Mouse (Mus musculus): Measurements from ENCODE around the gene Rab40c. TPM values are rescaled to one million over a fixed set of nuclear protein-coding genes. Genes with fewer than 3 reads are reported as not detected.

Rab40c gene
- polyA plus RNA-seq, 1 experiment = 34.8 TPM

DNA sequence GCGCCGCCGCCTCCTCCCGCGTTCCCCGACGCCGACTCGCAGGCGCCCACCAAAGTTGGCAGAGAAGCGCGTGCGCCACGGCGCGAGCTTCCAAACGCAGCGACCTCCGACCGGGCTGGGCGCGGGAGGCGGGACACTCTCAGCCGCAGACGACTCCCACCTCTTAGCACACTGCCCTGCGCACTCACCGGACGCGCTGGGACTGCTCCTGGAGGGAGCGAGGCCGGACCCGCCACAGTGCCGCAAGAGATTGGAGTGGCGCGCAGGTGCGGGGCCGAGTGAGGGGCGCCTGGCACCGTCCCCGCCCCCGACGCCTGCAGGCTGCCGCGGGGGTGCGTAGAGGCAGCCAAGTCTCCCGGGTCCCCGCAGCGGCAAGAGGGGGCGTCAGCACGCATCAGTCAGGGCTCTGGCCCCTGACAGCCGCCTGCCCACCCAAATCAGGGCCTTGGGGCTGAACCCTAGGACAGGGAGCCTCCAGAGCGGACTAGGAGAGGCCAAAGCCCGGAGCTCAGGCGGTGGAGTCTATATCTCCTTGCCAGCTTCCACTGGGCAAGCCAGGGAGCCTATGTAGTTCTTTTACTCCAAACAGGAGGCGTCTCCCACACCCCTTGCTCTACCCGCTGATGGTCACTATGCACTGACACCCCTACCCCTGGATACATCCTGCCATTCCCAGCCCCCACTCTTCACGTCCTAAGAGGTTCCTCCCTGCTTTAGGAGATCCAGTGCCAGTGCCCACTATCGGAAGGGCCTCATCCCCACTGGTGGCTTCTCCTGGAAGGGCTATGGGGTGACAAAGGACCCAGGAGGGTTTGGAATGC lies 32.5 kb upstream of the Rab40c start, which contains the start of gene A930017K11Rik:
A930017K11Rik (minus strand) TSS at position 763 of the 821 bp plus-strand sequence.
- TF ChIP-seq POLR2A (IDR thresholded peaks at IDR 0.05; ENCODE audit: low read depth, low read length) (no peak), CTCF (conservative IDR thresholded peaks at IDR 0.05; ENCODE audit: insufficient read depth, insufficient read length, low read depth, low read length) (no peak)
- H3K27me3 ChIP-seq (replicated peaks; ENCODE audit: control insufficient read depth, insufficient read depth, low read length) = no peaks in the 10 kb centered on the region
- peaks cover 3% of the 10 kb centered on the region; the same call in 1 of the 2 replicates for H3K4me1 ChIP-seq (ENCODE audit: control insufficient read depth, insufficient read depth, low read length)
- WGBS = 3% methylated on average over 58 of the region's 58 CpGs
- DNase-seq = no peak
- peak within 1 kb of the TSS; percentile 36 for H3K4me3 ChIP-seq (ENCODE audit: insufficient read depth, low read depth, low read length)
- H3K27ac ChIP-seq (ENCODE audit: insufficient read depth, low read depth, low read length) = peak within 1 kb of the TSS; percentile 48
- no peaks in the 10 kb centered on the region for H3K36me3 ChIP-seq (ENCODE audit: control insufficient read depth, insufficient read depth, low read length)

DNA sequence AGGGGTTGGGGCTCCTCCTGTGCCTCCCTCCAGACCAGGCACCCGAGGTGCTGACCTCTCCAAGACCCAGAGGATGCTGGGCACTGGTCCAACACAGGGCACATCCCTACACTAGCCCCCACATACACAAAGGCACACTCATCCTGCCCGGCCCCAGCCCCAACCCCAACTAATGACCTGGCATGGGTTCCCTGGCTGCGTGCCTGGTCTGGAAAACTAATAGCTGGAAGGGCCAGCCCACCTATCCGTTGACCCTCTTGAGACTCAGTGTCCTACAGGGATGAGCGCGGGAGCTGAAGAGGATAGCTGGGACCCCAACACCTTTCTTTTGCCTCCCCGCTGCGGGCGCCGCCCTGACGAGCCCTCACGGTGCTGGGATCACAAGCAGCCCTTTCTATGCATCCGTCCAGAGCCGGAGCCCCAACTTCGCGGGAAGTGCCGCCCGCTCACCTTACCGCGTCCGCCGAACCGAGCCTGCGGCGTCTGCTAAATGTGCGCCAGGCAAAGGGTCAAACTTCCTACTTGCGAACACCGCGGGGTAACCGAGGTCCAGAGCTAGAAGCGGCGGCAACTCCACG lies 31.8 kb upstream of the Rab40c start:
- TF ChIP-seq CTCF (conservative IDR thresholded peaks at IDR 0.05; ENCODE audit: insufficient read depth, insufficient read length, low read depth, low read length) = no peak
- TF ChIP-seq POLR2A (IDR thresholded peaks at IDR 0.05; ENCODE audit: low read depth, low read length) = no peak
- 2% methylated on average over 33 of the region's 33 CpGs for WGBS
- no peaks in the 10 kb centered on the region for H3K27me3 ChIP-seq (replicated peaks; ENCODE audit: control insufficient read depth, insufficient read depth, low read length)
- H3K4me3 ChIP-seq (ENCODE audit: insufficient read depth, low read depth, low read length) = peak overlapping the region; percentile 36
- DNase-seq = peak; percentile 35
- peak overlapping the region; percentile 21 for H3K27ac ChIP-seq (ENCODE audit: insufficient read depth, low read depth, low read length)
- H3K36me3 ChIP-seq (ENCODE audit: control insufficient read depth, insufficient read depth, low read length) = no peaks in the 10 kb centered on the region
- H3K4me1 ChIP-seq (ENCODE audit: control insufficient read depth, insufficient read depth, low read length) = peaks cover 3% of the 10 kb centered on the region; the same call in 1 of the 2 replicates

DNA sequence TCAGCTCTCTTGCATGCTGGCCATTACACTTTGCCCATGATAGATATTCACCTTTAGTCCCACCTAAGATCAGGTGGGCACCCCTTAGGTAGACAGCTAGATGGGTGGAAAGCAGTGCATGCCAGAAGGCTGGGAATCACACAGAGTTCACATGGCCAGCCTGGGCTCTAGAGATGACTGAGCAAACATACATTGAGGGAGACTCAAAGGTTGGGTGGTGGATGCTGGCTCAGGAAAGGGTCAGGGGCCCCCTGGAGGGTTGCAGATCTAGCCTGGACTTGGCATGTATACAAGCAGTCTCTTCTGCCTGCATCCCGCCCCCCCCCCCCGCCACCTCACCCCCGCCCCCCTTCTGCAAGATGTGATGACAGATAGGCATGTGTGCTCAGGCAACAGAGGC lies 31.2 kb upstream of the Rab40c start:
- H3K27ac ChIP-seq (ENCODE audit: insufficient read depth, low read depth, low read length) = 0 out of 2 replicates have a peak overlapping the region, but pooled peaks have one; percentile 0
- peaks cover 3% of the 10 kb centered on the region; the same call in 1 of the 2 replicates for H3K4me1 ChIP-seq (ENCODE audit: control insufficient read depth, insufficient read depth, low read length)
- WGBS = 5% methylated on average over 3 of the region's 3 CpGs
- TF ChIP-seq POLR2A (IDR thresholded peaks at IDR 0.05; ENCODE audit: low read depth, low read length) = no peak
- TF ChIP-seq CTCF (conservative IDR thresholded peaks at IDR 0.05; ENCODE audit: insufficient read depth, insufficient read length, low read depth, low read length) = no peak
- no peaks in the 10 kb centered on the region for H3K27me3 ChIP-seq (replicated peaks; ENCODE audit: control insufficient read depth, insufficient read depth, low read length)
- H3K36me3 ChIP-seq (ENCODE audit: control insufficient read depth, insufficient read depth, low read length) = no peaks in the 10 kb centered on the region
- H3K4me3 ChIP-seq (ENCODE audit: insufficient read depth, low read depth, low read length) = peak overlapping the region; percentile 36; the same call in 1 of the 2 replicates
- DNase-seq = no peak

DNA sequence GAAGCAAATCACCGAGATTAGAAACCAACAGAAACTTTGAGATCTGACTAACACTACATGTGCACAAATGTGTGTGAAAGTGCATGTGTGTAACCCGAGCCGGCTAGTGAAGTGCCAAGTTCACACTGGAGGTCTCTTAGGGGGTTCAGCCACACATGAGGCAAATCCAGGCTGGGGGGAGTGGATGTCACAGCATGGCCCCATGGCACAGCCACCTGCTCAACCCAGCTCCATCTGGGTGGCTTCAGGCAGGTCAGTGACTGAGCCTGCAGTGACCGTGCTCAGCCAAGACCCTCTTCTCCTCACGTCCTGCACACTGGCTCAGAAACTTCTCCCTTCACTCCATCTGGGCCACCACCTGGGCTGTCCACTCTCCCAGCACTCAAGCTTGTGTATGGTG lies 30.5 kb upstream of the Rab40c start:
- Histone ChIP-seq H3K36me3 (ENCODE audit: control insufficient read depth, insufficient read depth, low read length) (no peaks in the 10 kb centered on the region), H3K4me1 (ENCODE audit: control insufficient read depth, insufficient read depth, low read length) (peaks cover 3% of the 10 kb centered on the region; the same call in 1 of the 2 replicates), H3K27me3 (replicated peaks; ENCODE audit: control insufficient read depth, insufficient read depth, low read length) (no peaks in the 10 kb centered on the region), H3K4me3 (ENCODE audit: insufficient read depth, low read depth, low read length) (no peak overlapping the region), H3K27ac (ENCODE audit: insufficient read depth, low read depth, low read length) (0 out of 2 replicates have a peak overlapping the region, but pooled peaks have one; percentile 0)
- TF ChIP-seq CTCF (conservative IDR thresholded peaks at IDR 0.05; ENCODE audit: insufficient read depth, insufficient read length, low read depth, low read length) = no peak
- 76% methylated on average over 5 of the region's 5 CpGs for WGBS
- DNase-seq = no peak

DNA sequence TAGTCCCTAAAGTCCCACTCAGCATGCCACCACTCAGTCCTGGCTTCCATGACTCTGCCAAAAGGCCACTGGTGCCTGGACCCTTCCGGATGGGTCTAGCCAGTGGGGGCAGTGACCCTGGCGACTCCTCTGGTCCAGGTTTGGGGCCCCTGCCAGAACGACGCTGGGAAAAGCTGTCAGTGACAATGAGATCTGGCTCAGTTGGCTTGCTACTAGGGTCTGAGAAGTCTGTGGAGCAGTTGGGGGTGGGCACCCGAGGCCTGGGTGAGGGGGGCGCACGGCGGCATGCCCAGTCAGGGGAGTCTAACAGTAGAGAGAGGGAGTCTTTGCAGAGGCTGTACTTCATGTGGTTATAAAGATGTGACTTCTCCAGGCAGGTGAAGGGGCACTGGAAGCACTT lies 28.5 kb upstream of the Rab40c start:
- H3K4me1 ChIP-seq (ENCODE audit: control insufficient read depth, insufficient read depth, low read length) = no peaks in the 10 kb centered on the region
- no peak overlapping the region for H3K27ac ChIP-seq (ENCODE audit: insufficient read depth, low read depth, low read length)
- TF ChIP-seq CTCF (conservative IDR thresholded peaks at IDR 0.05; ENCODE audit: insufficient read depth, insufficient read length, low read depth, low read length) (no peak), POLR2A (IDR thresholded peaks at IDR 0.05; ENCODE audit: low read depth, low read length) (no peak)
- no peak overlapping the region for H3K4me3 ChIP-seq (ENCODE audit: insufficient read depth, low read depth, low read length)
- DNase-seq = no peak
- no peaks in the 10 kb centered on the region for H3K36me3 ChIP-seq (ENCODE audit: control insufficient read depth, insufficient read depth, low read length)
- WGBS = 67% methylated on average over 8 of the region's 8 CpGs
- H3K27me3 ChIP-seq (replicated peaks; ENCODE audit: control insufficient read depth, insufficient read depth, low read length) = no peaks in the 10 kb centered on the region

DNA sequence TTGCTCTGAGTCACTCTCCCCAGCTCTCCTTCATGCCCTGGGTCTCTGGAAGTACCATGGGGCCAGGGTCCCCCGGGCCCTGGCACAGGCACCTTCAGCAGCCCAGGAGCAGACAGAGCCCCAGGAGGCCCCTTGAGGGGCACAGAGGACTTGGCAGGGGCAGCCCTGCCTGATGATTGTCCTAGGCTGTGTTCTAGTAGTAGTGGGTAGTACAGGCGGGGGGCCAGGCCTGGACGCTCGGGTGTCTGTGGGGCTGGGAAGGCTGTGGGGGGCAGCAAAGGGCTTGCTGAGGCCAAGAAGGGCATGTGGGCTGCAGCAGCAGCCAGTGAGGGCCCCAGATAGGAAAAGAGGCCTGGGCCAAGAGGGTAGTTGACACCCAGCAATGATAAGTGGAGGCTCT lies 28.0 kb upstream of the Rab40c start:
- Histone ChIP-seq H3K27me3 (replicated peaks; ENCODE audit: control insufficient read depth, insufficient read depth, low read length) (no peaks in the 10 kb centered on the region), H3K27ac (ENCODE audit: insufficient read depth, low read depth, low read length) (no peak overlapping the region), H3K4me1 (ENCODE audit: control insufficient read depth, insufficient read depth, low read length) (no peaks in the 10 kb centered on the region), H3K4me3 (ENCODE audit: insufficient read depth, low read depth, low read length) (no peak overlapping the region), H3K36me3 (ENCODE audit: control insufficient read depth, insufficient read depth, low read length) (no peaks in the 10 kb centered on the region)
- no peak for TF ChIP-seq CTCF (conservative IDR thresholded peaks at IDR 0.05; ENCODE audit: insufficient read depth, insufficient read length, low read depth, low read length)
- TF ChIP-seq POLR2A (IDR thresholded peaks at IDR 0.05; ENCODE audit: low read depth, low read length) = no peak
- DNase-seq = no peak
- 93% methylated on average over 4 of the region's 4 CpGs for WGBS

DNA sequence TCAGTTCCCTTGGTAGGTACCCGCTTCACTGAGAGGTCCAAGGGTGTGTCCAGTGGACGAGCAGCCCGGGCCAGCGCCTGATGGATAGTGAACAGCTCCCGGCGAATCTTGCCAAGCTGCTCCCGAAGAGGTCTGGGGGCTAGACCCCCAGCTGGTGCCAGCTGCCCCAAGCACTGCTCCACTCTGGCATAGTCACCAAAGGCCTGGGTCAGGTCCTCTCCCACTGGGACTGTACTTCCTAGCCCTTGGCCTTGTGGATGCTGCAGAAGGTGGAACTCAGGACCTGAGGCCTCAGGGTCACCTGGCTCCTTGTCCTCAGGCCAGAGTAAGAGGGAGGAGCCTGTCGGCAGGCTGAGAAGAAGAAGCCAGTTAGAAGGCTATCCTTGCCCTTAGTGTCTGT lies 27.4 kb upstream of the Rab40c start:
- Histone ChIP-seq H3K36me3 (ENCODE audit: control insufficient read depth, insufficient read depth, low read length) (no peaks in the 10 kb centered on the region), H3K4me1 (ENCODE audit: control insufficient read depth, insufficient read depth, low read length) (peaks cover 4% of the 10 kb centered on the region; the same call in 1 of the 2 replicates), H3K4me3 (ENCODE audit: insufficient read depth, low read depth, low read length) (no peak overlapping the region), H3K27me3 (replicated peaks; ENCODE audit: control insufficient read depth, insufficient read depth, low read length) (no peaks in the 10 kb centered on the region), H3K27ac (ENCODE audit: insufficient read depth, low read depth, low read length) (0 out of 2 replicates have a peak overlapping the region, but pooled peaks have one; percentile 27)
- TF ChIP-seq POLR2A (IDR thresholded peaks at IDR 0.05; ENCODE audit: low read depth, low read length) = no peak
- TF ChIP-seq CTCF (conservative IDR thresholded peaks at IDR 0.05; ENCODE audit: insufficient read depth, insufficient read length, low read depth, low read length) = no peak
- 83% methylated on average over 8 of the region's 8 CpGs for WGBS
- DNase-seq = no peak
